7 mouse cellular contexts compared by ENCODE assay signal in the genomic region with DNA sequence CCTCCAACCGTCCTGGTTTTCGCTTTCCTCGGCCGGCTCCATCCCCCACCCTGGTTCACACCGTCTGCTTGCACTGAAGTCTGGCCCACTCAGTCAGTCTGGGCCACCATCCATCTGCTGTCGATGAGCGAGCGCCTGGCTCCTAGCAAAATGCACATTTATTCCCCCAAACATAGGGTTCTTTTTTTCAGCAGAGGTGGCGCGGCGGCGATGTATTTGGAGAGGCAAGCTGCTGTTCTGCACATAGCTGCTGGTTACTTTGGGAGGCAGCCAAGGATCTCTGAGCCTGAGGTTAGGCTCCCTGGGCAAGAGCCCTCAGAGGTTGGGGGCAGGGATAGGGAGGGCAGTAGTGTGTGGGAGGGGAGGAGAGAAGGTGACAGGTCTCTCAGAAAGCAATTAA. TPM values are rescaled to one million over a fixed set of nuclear protein-coding genes. Genes with fewer than 3 reads are reported as not detected.
DNase-seq lines count a peak whose midpoint lies in the region; ATAC-seq lines count a peak whose summit lies in the region.

No protein-coding gene starts in this region.

- DNase-seq in cerebellum, postnatal 36 days = peak; percentile 74 to 81
- DNase-seq in kidney, postnatal 25 days = peak; percentile 87 to 89
- DNase-seq in right cerebral cortex, postnatal 14 days = peak; percentile 82

- no peak overlapping the region for H3K9ac ChIP-seq in heart, embryonic 12.5 days
- no peak overlapping the region for H3K9ac ChIP-seq in limb, embryonic 15.5 days

- no peaks in the 10 kb centered on the region for H3K36me3 ChIP-seq in heart, embryonic 12.5 days
- no peaks in the 10 kb centered on the region for H3K36me3 ChIP-seq in limb, embryonic 15.5 days

- no peaks in the 10 kb centered on the region for H3K27me3 ChIP-seq in heart, embryonic 12.5 days (replicated peaks)
- no peaks in the 10 kb centered on the region for H3K27me3 ChIP-seq in limb, embryonic 15.5 days

- 0 out of 2 replicates have a peak overlapping the region, but pooled peaks have one; percentile 21 for H3K27ac ChIP-seq in brown adipose tissue, adult 24 weeks (replicated peaks; ENCODE audit: low read depth, low read length)
- H3K27ac ChIP-seq in heart, embryonic 12.5 days (ENCODE audit: poor library complexity, severe bottlenecking) = peak overlapping the region; percentile 22
- H3K27ac ChIP-seq in limb, embryonic 15.5 days = peak overlapping the region; percentile 79

- ATAC-seq in heart, embryonic 12.5 days (ENCODE audit: insufficient number of reproducible peaks, low FRiP score) = no peak
- ATAC-seq in limb, embryonic 15.5 days (ENCODE audit: insufficient number of reproducible peaks, low FRiP score, low TSS enrichment, low read depth) = peak; percentile 83
- no peak for ATAC-seq in megakaryocyte-erythroid progenitor cell, adult 5-6 weeks (replicated peaks; ENCODE audit: low FRiP score, low TSS enrichment, poor library complexity, severe bottlenecking)

- H3K4me1 ChIP-seq in brown adipose tissue, adult 24 weeks (ENCODE audit: control insufficient read depth, insufficient read depth, insufficient read length, low read length) = no peaks in the 10 kb centered on the region
- peaks cover 26% of the 10 kb centered on the region for H3K4me1 ChIP-seq in heart, embryonic 12.5 days (replicated peaks)
- H3K4me1 ChIP-seq in limb, embryonic 15.5 days = peaks cover 34% of the 10 kb centered on the region

- no peak overlapping the region for H3K4me3 ChIP-seq in brown adipose tissue, adult 24 weeks (ENCODE audit: insufficient read depth, low read depth, low read length)
- H3K4me3 ChIP-seq in heart, embryonic 12.5 days = no peak overlapping the region
- no peak overlapping the region for H3K4me3 ChIP-seq in limb, embryonic 15.5 days

- WGBS in heart, embryonic 12.5 days = 51% methylated on average over 12 of the region's 12 CpGs
- WGBS in limb, embryonic 15.5 days = 23% methylated on average over 12 of the region's 12 CpGs

- H3K4me2 ChIP-seq in heart, embryonic 12.5 days = peak overlapping the region; percentile 15; the same call in 1 of the 2 replicates
- peak overlapping the region; percentile 27 for H3K4me2 ChIP-seq in limb, embryonic 15.5 days

- no peaks in the 10 kb centered on the region for H3K9me3 ChIP-seq in heart, embryonic 12.5 days (replicated peaks)
- no peaks in the 10 kb centered on the region for H3K9me3 ChIP-seq in limb, embryonic 15.5 days

RNA-seq across cellular contexts. Expression of gene Gpr142, which starts 24.0 kb away (rescaled TPM):
- polyA plus RNA-seq in brown adipose tissue, adult 24 weeks (2012; ENCODE audit: insufficient read depth, insufficient read length, missing spikeins) = not detected in 2 replicates
- polyA plus RNA-seq in heart, embryonic 12.5 days (2016; fragmentation: Nextera tagmentation; extraction: Ambion mirVana) = not detected in 2 replicates
- polyA plus RNA-seq in limb, embryonic 15.5 days (2015; fragmentation: Nextera tagmentation; extraction: Ambion mirVana) = not detected in 2 replicates
- total RNA-seq in megakaryocyte-erythroid progenitor cell, adult 5-6 weeks (2014; fragmentation: Nextera tagmentation) = not detected in 2 replicates
- not detected in 2 replicates for total RNA-seq in megakaryocyte-erythroid progenitor cell, adult 5-6 weeks (2017)

RNA-seq across cellular contexts. Expression of gene Btbd17, which starts 27.0 kb away (rescaled TPM):
- not detected in 2 replicates for polyA plus RNA-seq in brown adipose tissue, adult 24 weeks (2012; ENCODE audit: insufficient read depth, insufficient read length, missing spikeins)
- polyA plus RNA-seq in heart, embryonic 12.5 days (2016; fragmentation: Nextera tagmentation; extraction: Ambion mirVana) = 0.18 TPM in 1 of 2 replicates, not detected in the other
- polyA plus RNA-seq in limb, embryonic 15.5 days (2015; fragmentation: Nextera tagmentation; extraction: Ambion mirVana) = 0.86 and 1.7 TPM in 2 replicates
- total RNA-seq in megakaryocyte-erythroid progenitor cell, adult 5-6 weeks (2014; fragmentation: Nextera tagmentation) = not detected in 2 replicates
- not detected in 2 replicates for total RNA-seq in megakaryocyte-erythroid progenitor cell, adult 5-6 weeks (2017)

RNA-seq across cellular contexts. Expression of gene Gprc5c, which starts 28.2 kb away (rescaled TPM):
- 5.4 and 8.4 TPM in 2 replicates for polyA plus RNA-seq in brown adipose tissue, adult 24 weeks (2012; ENCODE audit: insufficient read depth, insufficient read length, missing spikeins)
- polyA plus RNA-seq in heart, embryonic 12.5 days (2016; fragmentation: Nextera tagmentation; extraction: Ambion mirVana) = 26.6 and 26.7 TPM in 2 replicates
- polyA plus RNA-seq in limb, embryonic 15.5 days (2015; fragmentation: Nextera tagmentation; extraction: Ambion mirVana) = 38.6 and 41.0 TPM in 2 replicates
- not detected in 2 replicates for total RNA-seq in megakaryocyte-erythroid progenitor cell, adult 5-6 weeks (2014; fragmentation: Nextera tagmentation)
- total RNA-seq in megakaryocyte-erythroid progenitor cell, adult 5-6 weeks (2017) = not detected in 2 replicates

RNA-seq across cellular contexts. Expression of gene Kif19a, which starts 57.5 kb away (rescaled TPM):
- polyA plus RNA-seq in brown adipose tissue, adult 24 weeks (2012; ENCODE audit: insufficient read depth, insufficient read length, missing spikeins) = 0.99 TPM in 1 of 2 replicates, not detected in the other
- polyA plus RNA-seq in heart, embryonic 12.5 days (2016; fragmentation: Nextera tagmentation; extraction: Ambion mirVana) = 0.32 TPM in 1 of 2 replicates, not detected in the other
- 0.15 and 0.17 TPM in 2 replicates for polyA plus RNA-seq in limb, embryonic 15.5 days (2015; fragmentation: Nextera tagmentation; extraction: Ambion mirVana)
- total RNA-seq in megakaryocyte-erythroid progenitor cell, adult 5-6 weeks (2014; fragmentation: Nextera tagmentation) = not detected in 2 replicates
- total RNA-seq in megakaryocyte-erythroid progenitor cell, adult 5-6 weeks (2017) = not detected in 2 replicates

Comparison
In these comparisons a context has a peak if more than half of its experiments do, and no peak if none do; other contexts are left out.
1. H3K27ac ChIP-seq: peak in every context shown above with its lines; median percentile 79 in limb, embryonic 15.5 days; 22 in heart, embryonic 12.5 days; 21 in brown adipose tissue, adult 24 weeks.